Mouse (Mus musculus) intestine, embryonic 16.5 days (tissue): Measurements from ENCODE around the gene Gnai2. TPM values are rescaled to one million over a fixed set of nuclear protein-coding genes. Genes with fewer than 3 reads are reported as not detected.

Experiments used
- ATAC-seq: fragments of 200-750 bp; cut with Nextera tagmentation; 2 replicates; pipeline ENCODE4 v1.8.0; 2017; ENCODE audit warnings: moderate TSS enrichment, moderate library complexity
- H3K27ac ChIP-seq: fragments of 300-500 bp; sonication (generic); 2 replicates; pipeline ENCODE4 v1.5.1; 2014; ENCODE audit warnings: mild to moderate bottlenecking, low read length
- H3K27me3 ChIP-seq: fragments of 300-500 bp; sonication (generic); replicated peaks from 2 replicates; pipeline ENCODE4 v1.6.1; 2014; ENCODE audit warnings: low read length, control low read depth, mixed read lengths; ENCODE audit not compliant: control insufficient read depth, insufficient read depth
- H3K36me3 ChIP-seq: fragments of 300-500 bp; sonication (generic); 2 replicates; pipeline ENCODE4 v1.6.1; 2014; ENCODE audit warnings: low read length, control low read depth; ENCODE audit not compliant: control insufficient read depth, insufficient read depth
- H3K4me1 ChIP-seq: fragments of 300-500 bp; sonication (generic); 2 replicates; pipeline ENCODE4 v1.6.1; 2014; ENCODE audit warnings: low read length, control low read depth, mixed read lengths; ENCODE audit not compliant: control insufficient read depth, insufficient read depth
- H3K4me2 ChIP-seq: fragments of 300-500 bp; sonication (generic); 2 replicates; pipeline ENCODE4 v1.6.1; 2014; ENCODE audit warnings: low read depth, low read length, control low read depth
- H3K4me3 ChIP-seq: fragments of 300-500 bp; sonication (generic); 2 replicates; pipeline ENCODE4 v1.5.1; 2014; ENCODE audit warnings: mild to moderate bottlenecking, low read length
- H3K9ac ChIP-seq: fragments of 300-500 bp; sonication (generic); 2 replicates; pipeline ENCODE4 v1.6.1; 2014; ENCODE audit warnings: low read depth, low read length
- H3K9me3 ChIP-seq: fragments of 300-500 bp; sonication (generic); 2 replicates; pipeline ENCODE4 v1.6.1; 2016; ENCODE audit warnings: low read length, control low read depth; ENCODE audit not compliant: control insufficient read depth
- WGBS: fragments of 180-500 bp; shearing (Covaris S2); extraction: QIAGEN DNeasy Blood & Tissue Kit; methylation state at CpG from one replicate; pipeline ENCODE4 v1.1.7; 2014; 5-methylcytosine and 5-hydroxymethylcytosine counted together
- polyA plus RNA-seq: library from polyadenylated mRNA; unstranded; fragments of >200 nt; fragmentation: Nextera tagmentation; extraction: Ambion mirVana; gene quantifications from 2 replicates; pipeline ENCODE4 v1.2.1, GENCODE M21; 2015

The Gnai2 gene
- polyA plus RNA-seq, 1 experiment from 2014 or later: 301 TPM

DNA sequence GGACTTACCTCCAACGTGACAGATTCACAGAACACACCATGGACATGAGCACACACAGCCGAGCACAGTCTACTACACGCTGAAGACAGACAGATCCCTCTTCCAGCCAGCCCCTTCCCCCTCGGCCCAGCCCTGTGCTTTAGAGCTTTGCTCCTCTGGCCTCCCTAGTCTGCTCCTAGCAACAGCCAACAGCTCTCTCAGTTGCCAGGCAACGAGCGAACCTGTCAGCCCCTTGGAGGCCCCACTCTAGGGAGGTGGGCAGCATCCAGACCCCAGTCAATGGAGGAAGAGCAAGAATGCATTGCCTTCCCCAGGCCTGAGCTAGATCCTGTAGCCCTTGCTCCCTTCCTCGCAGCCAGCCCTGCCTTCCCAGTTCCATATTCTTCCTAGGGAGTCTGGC, 1.9 kb upstream of the Gnai2 start:
- H3K9me3 ChIP-seq: no peaks in the 10 kb centered on the region
- no peak overlapping the region for H3K4me3 ChIP-seq
- WGBS: 25% methylated on average over 7 of the region's 7 CpGs
- H3K4me1 ChIP-seq: peaks cover 24% of the 10 kb centered on the region
- no peaks in the 10 kb centered on the region for H3K36me3 ChIP-seq
- ATAC-seq: no peak
- no peak overlapping the region for H3K27ac ChIP-seq
- no peaks in the 10 kb centered on the region for H3K27me3 ChIP-seq
- H3K4me2 ChIP-seq: no peak overlapping the region
- H3K9ac ChIP-seq: no peak overlapping the region

DNA sequence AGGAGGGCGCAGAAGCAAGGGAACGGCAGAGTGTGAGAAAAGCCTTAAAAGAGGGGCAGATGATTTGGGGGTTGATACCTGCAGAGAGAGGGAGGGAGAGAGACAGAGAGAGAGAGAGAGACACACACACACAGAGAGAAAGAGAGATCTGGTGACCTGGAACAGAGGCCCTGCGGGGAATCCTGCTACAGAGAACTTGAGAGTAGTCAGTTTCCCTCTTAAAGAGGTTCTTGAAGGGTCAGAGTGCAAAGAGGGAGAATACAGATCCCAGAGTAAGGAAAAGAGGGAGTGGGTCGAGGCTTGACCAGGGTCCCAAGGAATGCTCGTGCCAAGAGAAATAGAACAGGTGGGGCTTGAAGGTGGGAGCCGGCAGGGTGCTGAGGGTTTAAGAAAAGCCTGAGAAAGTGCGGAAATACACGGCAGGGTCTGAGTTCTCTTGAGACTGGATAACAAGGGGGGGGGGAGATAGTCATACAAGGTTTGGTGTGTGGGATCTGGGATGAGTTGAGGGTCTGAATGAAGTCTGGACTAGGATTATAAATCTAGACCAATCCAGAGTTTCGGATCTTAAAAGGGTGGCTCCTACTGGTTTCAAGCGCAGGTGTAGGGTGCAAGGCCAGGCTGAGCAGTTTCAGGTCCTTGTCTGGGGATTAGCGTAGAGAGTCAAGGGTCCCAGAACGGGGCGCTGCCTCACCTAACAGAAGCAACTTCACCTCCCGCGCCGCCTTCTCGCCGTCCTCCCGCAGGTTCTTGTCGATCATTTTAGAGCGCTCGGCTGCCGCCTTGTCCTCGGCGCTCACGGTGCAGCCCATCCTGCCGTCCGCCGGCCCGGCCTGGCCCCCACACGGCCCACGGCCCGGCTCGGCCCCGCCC, 525 bp downstream of the Gnai2 start:
- peaks cover 45% of the 10 kb centered on the region for H3K4me1 ChIP-seq
- H3K9ac ChIP-seq: peak overlapping the region; percentile 90
- peak overlapping the region; percentile 97 for H3K4me2 ChIP-seq
- no peaks in the 10 kb centered on the region for H3K36me3 ChIP-seq
- peak overlapping the region; percentile 84 for H3K4me3 ChIP-seq
- H3K27me3 ChIP-seq: no peaks in the 10 kb centered on the region
- 2% methylated on average over 35 of the region's 35 CpGs for WGBS
- no peaks in the 10 kb centered on the region for H3K9me3 ChIP-seq
- peak; percentile 6; the same call in 1 of the 2 replicates for ATAC-seq
- peak overlapping the region; percentile 91 for H3K27ac ChIP-seq

GRCm38 (mm10) chr9:107633661-107634405, 1.3 kb downstream of the Gnai2 start:
- no peaks in the 10 kb centered on the region for H3K36me3 ChIP-seq
- peaks cover 50% of the 10 kb centered on the region for H3K4me1 ChIP-seq
- H3K9me3 ChIP-seq: no peaks in the 10 kb centered on the region
- H3K9ac ChIP-seq: peak overlapping the region; percentile 90
- peak overlapping the region; percentile 84 for H3K4me3 ChIP-seq
- ATAC-seq: 0 out of 2 replicates have a peak, but pooled peaks have one; percentile 5
- no peaks in the 10 kb centered on the region for H3K27me3 ChIP-seq
- peak overlapping the region; percentile 91 for H3K27ac ChIP-seq
- WGBS: 3% methylated on average over 15 of the region's 15 CpGs
- peak overlapping the region; percentile 97 for H3K4me2 ChIP-seq

DNA sequence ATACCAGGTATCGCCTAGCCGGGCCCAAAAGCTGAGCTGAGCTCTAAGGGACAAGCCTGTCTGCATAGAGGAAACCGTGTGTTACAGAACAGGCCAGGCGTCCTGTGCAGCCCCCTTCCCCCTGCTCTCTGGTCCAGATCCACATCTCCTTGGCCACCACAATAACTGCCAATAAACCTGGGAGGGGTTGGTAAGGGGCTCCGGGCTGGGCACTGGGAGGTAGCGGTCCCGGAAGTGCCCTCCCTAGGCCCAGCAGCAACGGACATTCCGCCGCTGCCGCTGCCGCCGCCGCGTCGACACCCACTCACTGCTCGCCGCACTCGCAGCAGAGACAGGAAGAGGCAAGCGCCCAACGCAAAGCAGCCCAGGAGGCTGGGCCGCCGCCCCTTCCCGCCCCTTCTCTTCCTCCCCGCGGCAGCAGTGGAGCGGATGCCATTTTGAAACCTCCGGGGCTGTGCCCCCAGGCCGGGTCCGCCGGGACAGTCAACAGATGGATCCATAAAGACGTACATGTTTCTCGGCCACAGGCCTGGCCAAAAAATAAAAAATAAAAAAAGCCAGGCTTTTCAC, 2.0 kb downstream of the Gnai2 start:
- Histone ChIP-seq H3K4me3 (peak overlapping the region; percentile 84), H3K4me1 (peaks cover 57% of the 10 kb centered on the region), H3K9ac (peak overlapping the region; percentile 90), H3K9me3 (no peaks in the 10 kb centered on the region), H3K27me3 (no peaks in the 10 kb centered on the region), H3K27ac (peak overlapping the region; percentile 91), H3K4me2 (peak overlapping the region; percentile 97), H3K36me3 (no peaks in the 10 kb centered on the region)
- WGBS: 1% methylated on average over 33 of the region's 33 CpGs
- peak; percentile 47 for ATAC-seq

GRCm38 (mm10) chr9:107632478-107632877, 2.7 kb downstream of the Gnai2 start:
- peak overlapping the region; percentile 90 for H3K9ac ChIP-seq
- peak overlapping the region; percentile 97 for H3K4me2 ChIP-seq
- H3K4me3 ChIP-seq: peak overlapping the region; percentile 84
- no peak for ATAC-seq
- 58% methylated on average over 6 of the region's 6 CpGs for WGBS
- H3K27me3 ChIP-seq: no peaks in the 10 kb centered on the region
- peak overlapping the region; percentile 25 for H3K27ac ChIP-seq
- peaks cover 64% of the 10 kb centered on the region for H3K4me1 ChIP-seq
- H3K36me3 ChIP-seq: no peaks in the 10 kb centered on the region
- H3K9me3 ChIP-seq: no peaks in the 10 kb centered on the region

GRCm38 (mm10) chr9:107631861-107632260, 3.3 kb downstream of the Gnai2 start:
- Histone ChIP-seq H3K27me3 (no peaks in the 10 kb centered on the region), H3K27ac (0 out of 2 replicates have a peak overlapping the region, but pooled peaks have one; percentile 84), H3K4me1 (peaks cover 69% of the 10 kb centered on the region), H3K9me3 (no peaks in the 10 kb centered on the region), H3K4me3 (peak overlapping the region; percentile 84; the same call in 1 of the 2 replicates), H3K9ac (peak overlapping the region; percentile 90), H3K36me3 (no peaks in the 10 kb centered on the region), H3K4me2 (no peak overlapping the region)
- WGBS: 89% methylated on average over 8 of the region's 8 CpGs
- no peak for ATAC-seq

GRCm38 (mm10) chr9:107631311-107631826, 3.8 kb downstream of the Gnai2 start:
- H3K9ac ChIP-seq: peak overlapping the region; percentile 90; the same call in 1 of the 2 replicates
- H3K4me2 ChIP-seq: no peak overlapping the region
- no peaks in the 10 kb centered on the region for H3K9me3 ChIP-seq
- 67% methylated on average over 9 of the region's 9 CpGs for WGBS
- ATAC-seq: no peak
- H3K27me3 ChIP-seq: no peaks in the 10 kb centered on the region
- no peak overlapping the region for H3K4me3 ChIP-seq
- H3K27ac ChIP-seq: peak overlapping the region; percentile 84; the same call in 1 of the 2 replicates
- H3K4me1 ChIP-seq: peaks cover 72% of the 10 kb centered on the region
- H3K36me3 ChIP-seq: no peaks in the 10 kb centered on the region

DNA sequence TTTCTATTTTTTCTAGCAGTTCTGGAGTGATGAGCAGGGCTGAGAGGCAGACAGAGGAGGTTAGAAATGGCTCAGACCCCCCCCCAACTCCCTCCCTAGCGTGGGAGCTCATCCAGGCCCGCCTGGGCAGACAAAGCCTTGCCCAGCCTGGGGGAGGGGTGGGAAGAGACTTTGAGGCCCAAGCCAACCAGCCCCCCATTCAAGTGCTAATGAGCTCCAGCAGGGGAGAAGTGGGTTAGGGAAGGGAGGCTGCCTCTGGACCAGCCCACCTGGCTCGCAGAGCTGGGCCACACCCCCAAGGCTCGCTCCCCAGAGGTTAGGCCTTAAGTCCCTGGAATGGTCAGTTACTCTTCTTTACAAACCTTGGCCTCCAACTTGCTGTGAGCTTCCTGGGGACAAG, 4.6 kb downstream of the Gnai2 start:
- Histone ChIP-seq H3K36me3 (0 out of 2 replicates have a peak, but pooled peaks cover 1% of the 10 kb centered on the region), H3K4me3 (no peak overlapping the region), H3K9ac (peak overlapping the region; percentile 57), H3K27ac (peak overlapping the region; percentile 84), H3K9me3 (no peaks in the 10 kb centered on the region), H3K4me2 (peak overlapping the region; percentile 34; the same call in 1 of the 2 replicates), H3K4me1 (peaks cover 71% of the 10 kb centered on the region), H3K27me3 (no peaks in the 10 kb centered on the region)
- 19% methylated on average over 4 of the region's 4 CpGs for WGBS
- ATAC-seq: no peak
